Mouse (Mus musculus): ENCODE data around the gene Mtmr4. TPM values are rescaled to one million over a fixed set of nuclear protein-coding genes. Genes with fewer than 3 reads are reported as not detected.

Mtmr4 gene
- polyA plus RNA-seq, 2 experiments = 29.0 to 33.2 TPM

GRCm38 (mm10) chr11:87583291-87584034 lies 8.5 kb upstream of the Mtmr4 start:
- no peaks in the 10 kb centered on the region for H3K36me3 ChIP-seq (ENCODE audit: control insufficient read depth, insufficient read depth, low read length)
- H3K27ac ChIP-seq (replicated peaks; ENCODE audit: low read depth, low read length) = no peak overlapping the region
- H3K9me3 ChIP-seq (ENCODE audit: control insufficient read depth, low read length) = no peaks in the 10 kb centered on the region
- no peak for ATAC-seq (ENCODE audit: low FRiP score, low read depth)
- no peak overlapping the region for H3K4me2 ChIP-seq (replicated peaks; ENCODE audit: low read depth, low read length, severe bottlenecking)
- TF ChIP-seq POLR2A (IDR thresholded peaks at IDR 0.05; ENCODE audit: borderline replicate concordance, extremely low read depth, insufficient read depth, insufficient read length) = no peak
- H3K9ac ChIP-seq (ENCODE audit: low read depth, low read length, severe bottlenecking) = no peak overlapping the region
- 74% methylated on average over 6 of the region's 6 CpGs for WGBS
- no peak for DNase-seq (ENCODE audit: low spot score)
- H3K4me3 ChIP-seq (replicated peaks; ENCODE audit: low read length) = no peak overlapping the region
- H3K27me3 ChIP-seq (ENCODE audit: control insufficient read depth, insufficient read depth, low read length) = no peaks in the 10 kb centered on the region
- no peaks in the 10 kb centered on the region for H3K4me1 ChIP-seq (ENCODE audit: control insufficient read depth, insufficient read depth, low read length)

- TF ChIP-seq POLR2A (IDR thresholded peaks at IDR 0.05; ENCODE audit: borderline replicate concordance, extremely low read depth, insufficient read depth, insufficient read length) = no peak
- H3K9ac ChIP-seq (ENCODE audit: low read depth, low read length, severe bottlenecking) = no peak overlapping the region
- no peak for ATAC-seq (ENCODE audit: low FRiP score, low read depth)
- no peaks in the 10 kb centered on the region for H3K27me3 ChIP-seq (ENCODE audit: control insufficient read depth, insufficient read depth, low read length)
- H3K36me3 ChIP-seq (ENCODE audit: control insufficient read depth, insufficient read depth, low read length) = no peaks in the 10 kb centered on the region
- H3K4me3 ChIP-seq (replicated peaks; ENCODE audit: low read length) = no peak overlapping the region
- WGBS = 78% methylated on average over 10 of the region's 10 CpGs
- no peaks in the 10 kb centered on the region for H3K9me3 ChIP-seq (ENCODE audit: control insufficient read depth, low read length)
- no peak overlapping the region for H3K4me2 ChIP-seq (replicated peaks; ENCODE audit: low read depth, low read length, severe bottlenecking)
- H3K4me1 ChIP-seq (ENCODE audit: control insufficient read depth, insufficient read depth, low read length) = no peaks in the 10 kb centered on the region
- no peak for DNase-seq (ENCODE audit: low spot score)
- H3K27ac ChIP-seq (replicated peaks; ENCODE audit: low read depth, low read length) = no peak overlapping the region
Observed at GRCm38 (mm10) chr11:87584711-87585505, 7.1 kb upstream of the Mtmr4 start.

- TF ChIP-seq POLR2A (IDR thresholded peaks at IDR 0.05; ENCODE audit: borderline replicate concordance, extremely low read depth, insufficient read depth, insufficient read length) = no peak
- 92% methylated on average over 5 of the region's 5 CpGs for WGBS
- Histone ChIP-seq H3K27me3 (ENCODE audit: control insufficient read depth, insufficient read depth, low read length) (no peaks in the 10 kb centered on the region), H3K27ac (replicated peaks; ENCODE audit: low read depth, low read length) (no peak overlapping the region), H3K4me1 (ENCODE audit: control insufficient read depth, insufficient read depth, low read length) (peaks cover 6% of the 10 kb centered on the region; the same call in 1 of the 2 replicates), H3K4me2 (replicated peaks; ENCODE audit: low read depth, low read length, severe bottlenecking) (no peak overlapping the region), H3K9ac (ENCODE audit: low read depth, low read length, severe bottlenecking) (no peak overlapping the region), H3K9me3 (ENCODE audit: control insufficient read depth, low read length) (no peaks in the 10 kb centered on the region), H3K4me3 (replicated peaks; ENCODE audit: low read length) (no peak overlapping the region), H3K36me3 (ENCODE audit: control insufficient read depth, insufficient read depth, low read length) (no peaks in the 10 kb centered on the region)
- DNase-seq (ENCODE audit: low spot score) (no peak), ATAC-seq (ENCODE audit: low FRiP score, low read depth) (no peak)
Observed at GRCm38 (mm10) chr11:87587211-87587874, 4.6 kb upstream of the Mtmr4 start.

GRCm38 (mm10) chr11:87589605-87590004 lies 2.4 kb upstream of the Mtmr4 start:
- no peak for TF ChIP-seq POLR2A (IDR thresholded peaks at IDR 0.05; ENCODE audit: borderline replicate concordance, extremely low read depth, insufficient read depth, insufficient read length)
- Histone ChIP-seq H3K27me3 (ENCODE audit: control insufficient read depth, insufficient read depth, low read length) (no peaks in the 10 kb centered on the region), H3K4me2 (replicated peaks; ENCODE audit: low read depth, low read length, severe bottlenecking) (no peak overlapping the region), H3K27ac (replicated peaks; ENCODE audit: low read depth, low read length) (no peak overlapping the region), H3K4me1 (ENCODE audit: control insufficient read depth, insufficient read depth, low read length) (peaks cover 15% of the 10 kb centered on the region), H3K9ac (ENCODE audit: low read depth, low read length, severe bottlenecking) (no peak overlapping the region), H3K9me3 (ENCODE audit: control insufficient read depth, low read length) (no peaks in the 10 kb centered on the region), H3K4me3 (replicated peaks; ENCODE audit: low read length) (no peak overlapping the region), H3K36me3 (ENCODE audit: control insufficient read depth, insufficient read depth, low read length) (peaks cover 6% of the 10 kb centered on the region; the same call in 1 of the 2 replicates)
- no peak for DNase-seq (ENCODE audit: low spot score)
- no peak for ATAC-seq (ENCODE audit: low FRiP score, low read depth)
- WGBS = 87% methylated on average over 8 of the region's 8 CpGs

- no peak for TF ChIP-seq POLR2A (IDR thresholded peaks at IDR 0.05; ENCODE audit: borderline replicate concordance, extremely low read depth, insufficient read depth, insufficient read length)
- WGBS = 2% methylated on average over 25 of the region's 25 CpGs
- peaks cover 21% of the 10 kb centered on the region for H3K4me1 ChIP-seq (ENCODE audit: control insufficient read depth, insufficient read depth, low read length)
- H3K9me3 ChIP-seq (ENCODE audit: control insufficient read depth, low read length) = no peaks in the 10 kb centered on the region
- H3K27ac ChIP-seq (replicated peaks; ENCODE audit: low read depth, low read length) = peak overlapping the region; percentile 84
- no peak for ATAC-seq (ENCODE audit: low FRiP score, low read depth)
- H3K27me3 ChIP-seq (ENCODE audit: control insufficient read depth, insufficient read depth, low read length) = no peaks in the 10 kb centered on the region
- peak overlapping the region; percentile 72 for H3K4me3 ChIP-seq (replicated peaks; ENCODE audit: low read length)
- peaks cover 7% of the 10 kb centered on the region; the same call in 1 of the 2 replicates for H3K36me3 ChIP-seq (ENCODE audit: control insufficient read depth, insufficient read depth, low read length)
- DNase-seq (ENCODE audit: low spot score) = peak; percentile 51
- H3K4me2 ChIP-seq (replicated peaks; ENCODE audit: low read depth, low read length, severe bottlenecking) = peak overlapping the region; percentile 67
- H3K9ac ChIP-seq (ENCODE audit: low read depth, low read length, severe bottlenecking) = peak overlapping the region; percentile 85
Observed at GRCm38 (mm10) chr11:87590841-87591525, 979 bp upstream of the Mtmr4 start.
